Mouse (Mus musculus): Measurements from ENCODE around the gene Cul7. TPM values are rescaled to one million over a fixed set of nuclear protein-coding genes. Genes with fewer than 3 reads are reported as not detected.

Cul7 gene
- polyA plus RNA-seq, 1 experiment from 2014 or later, result 31.7 TPM

- DNase-seq (ENCODE audit: low spot score) (peak; percentile 89), ATAC-seq (ENCODE audit: insufficient read depth, low FRiP score, low TSS enrichment) (peak; percentile 88)
- peak within 1 kb of the TSS; percentile 90 for H3K4me2 ChIP-seq (ENCODE audit: low read depth)
- under 1% methylated on average over 43 of the region's 43 CpGs for WGBS
- no peaks in the 10 kb centered on the region for H3K27me3 ChIP-seq (ENCODE audit: control insufficient read depth, insufficient read depth, low read length)
- peaks cover 21% of the 10 kb centered on the region for H3K36me3 ChIP-seq (ENCODE audit: control insufficient read depth, insufficient read depth, low read length)
- peak within 1 kb of the TSS; percentile 55 for H3K9ac ChIP-seq (ENCODE audit: low read length)
- H3K9me3 ChIP-seq (ENCODE audit: control insufficient read depth, low read length), result no peaks in the 10 kb centered on the region
- H3K27ac ChIP-seq (ENCODE audit: low read depth, low read length), result 0 out of 2 replicates have a peak within 1 kb of the TSS, but pooled peaks have one; percentile 53
- peak within 1 kb of the TSS; percentile 77 for H3K4me3 ChIP-seq (ENCODE audit: low read depth, low read length)
- peaks cover 6% of the 10 kb centered on the region; the same call in 1 of the 2 replicates for H3K4me1 ChIP-seq (ENCODE audit: control insufficient read depth, insufficient read depth, low read length)
These were observed 23.9 kb downstream of the Cul7 start, which contains the start of gene Rrp36 for GRCm38 (mm10) chr17:46673850-46674529. Rrp36 (minus strand) TSS chr17:46674352.

DNA sequence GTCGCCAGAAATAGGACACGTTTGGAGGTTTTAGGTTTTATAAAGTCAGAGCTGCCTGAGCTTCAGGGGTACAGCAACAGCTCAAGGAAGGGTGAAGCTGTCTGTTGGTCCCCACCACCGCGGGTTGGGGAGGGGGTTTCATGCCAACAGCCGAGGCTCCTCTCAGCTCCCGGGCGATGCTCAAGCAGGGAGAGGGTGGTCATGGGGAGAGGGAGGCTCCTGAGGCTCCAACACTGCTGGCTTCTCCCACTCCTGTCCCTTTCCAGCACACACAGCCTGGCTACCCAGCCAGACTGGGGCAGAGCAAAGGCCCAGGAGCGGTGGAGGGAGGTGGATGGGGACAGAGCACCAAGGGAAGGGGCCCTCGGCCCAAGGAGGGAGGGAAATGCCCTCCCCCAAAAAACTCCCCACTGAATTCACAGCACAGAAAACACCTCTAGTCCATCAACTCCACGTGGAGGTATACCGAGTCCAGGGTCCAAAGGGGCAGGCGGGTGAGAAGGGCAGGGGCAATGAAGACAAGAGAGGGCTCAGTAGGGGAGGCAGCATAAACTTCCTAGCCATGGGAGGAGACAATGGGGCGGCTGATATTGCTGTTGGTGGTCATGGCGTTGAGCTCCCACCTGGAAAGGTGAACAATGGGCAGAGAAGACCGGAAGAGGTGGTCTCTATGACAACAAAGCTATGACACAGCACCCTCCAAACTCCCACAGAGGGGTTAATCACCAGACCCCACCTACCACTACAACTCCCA, 24.6 kb downstream of the Cul7 start:
- ATAC-seq (ENCODE audit: insufficient read depth, low FRiP score, low TSS enrichment), result peak; percentile 41
- 0 out of 2 replicates have a peak overlapping the region, but pooled peaks have one; percentile 45 for H3K27ac ChIP-seq (ENCODE audit: low read depth, low read length)
- DNase-seq (ENCODE audit: low spot score), result no peak
- no peaks in the 10 kb centered on the region for H3K27me3 ChIP-seq (ENCODE audit: control insufficient read depth, insufficient read depth, low read length)
- peaks cover 16% of the 10 kb centered on the region for H3K36me3 ChIP-seq (ENCODE audit: control insufficient read depth, insufficient read depth, low read length)
- 14% methylated on average over 15 of the region's 15 CpGs for WGBS
- H3K9ac ChIP-seq (ENCODE audit: low read length), result peak overlapping the region; percentile 55; the same call in 1 of the 2 replicates
- H3K4me1 ChIP-seq (ENCODE audit: control insufficient read depth, insufficient read depth, low read length), result peaks cover 6% of the 10 kb centered on the region; the same call in 1 of the 2 replicates
- no peaks in the 10 kb centered on the region for H3K9me3 ChIP-seq (ENCODE audit: control insufficient read depth, low read length)
- H3K4me3 ChIP-seq (ENCODE audit: low read depth, low read length), result peak overlapping the region; percentile 77
- H3K4me2 ChIP-seq (ENCODE audit: low read depth), result peak overlapping the region; percentile 90

DNA sequence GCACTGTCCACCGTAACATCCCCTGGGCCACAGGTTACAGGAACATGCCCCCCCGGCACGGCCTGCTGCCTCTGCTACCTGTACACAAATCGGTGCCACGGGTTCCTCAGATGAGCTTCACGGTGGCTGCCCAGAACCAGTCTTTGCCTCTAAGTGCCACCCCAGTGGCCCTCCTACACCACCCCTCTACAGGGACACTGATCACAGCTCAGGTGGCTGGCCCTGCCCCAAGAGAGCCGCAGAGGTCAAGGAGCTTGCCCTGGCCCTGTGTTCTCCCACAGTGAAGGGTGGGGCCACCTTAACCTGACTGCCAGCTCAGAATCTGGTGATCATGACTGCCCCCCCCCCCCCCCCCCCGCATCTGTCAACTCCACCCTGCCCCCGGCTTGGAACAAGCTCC, 28.3 kb downstream of the Cul7 start, which contains the start of gene Mea1:
Mea1 (plus strand) TSS at position 378 of the 400 bp plus-strand sequence.
- Histone ChIP-seq H3K27me3 (ENCODE audit: control insufficient read depth, insufficient read depth, low read length) (no peaks in the 10 kb centered on the region), H3K36me3 (ENCODE audit: control insufficient read depth, insufficient read depth, low read length) (peaks cover 14% of the 10 kb centered on the region), H3K4me3 (ENCODE audit: low read depth, low read length) (peak within 1 kb of the TSS; percentile 58), H3K4me2 (ENCODE audit: low read depth) (peak within 1 kb of the TSS; percentile 69), H3K9ac (ENCODE audit: low read length) (peak within 1 kb of the TSS; percentile 62), H3K9me3 (ENCODE audit: control insufficient read depth, low read length) (no peaks in the 10 kb centered on the region), H3K27ac (ENCODE audit: low read depth, low read length) (no peak within 1 kb of the TSS), H3K4me1 (ENCODE audit: control insufficient read depth, insufficient read depth, low read length) (peaks cover 10% of the 10 kb centered on the region)
- ATAC-seq (ENCODE audit: insufficient read depth, low FRiP score, low TSS enrichment) (no peak), DNase-seq (ENCODE audit: low spot score) (no peak)
- 89% methylated on average over 8 of the region's 9 CpGs for WGBS

DNA sequence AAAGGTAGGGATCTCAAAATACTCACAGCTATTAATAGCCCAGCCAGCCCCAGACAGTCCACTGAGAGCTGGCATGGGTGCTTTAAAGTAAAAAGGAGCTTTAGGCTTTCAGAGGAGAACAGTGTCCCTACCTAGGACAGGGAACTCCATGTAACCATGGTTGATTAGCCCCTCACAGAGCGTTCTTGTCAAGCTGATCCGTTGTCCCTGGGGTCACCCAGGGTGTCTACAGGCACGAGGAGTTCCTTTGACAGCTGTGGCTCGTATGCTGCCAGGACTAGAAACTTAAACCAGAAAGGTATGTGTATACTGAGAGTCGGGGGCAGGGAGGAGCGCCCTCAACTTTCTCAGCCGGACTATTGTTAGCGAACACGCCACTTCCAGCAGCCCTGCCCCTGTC, 28.8 kb downstream of the Cul7 start:
- ATAC-seq (ENCODE audit: insufficient read depth, low FRiP score, low TSS enrichment) (no peak), DNase-seq (ENCODE audit: low spot score) (no peak)
- Histone ChIP-seq H3K27me3 (ENCODE audit: control insufficient read depth, insufficient read depth, low read length) (no peaks in the 10 kb centered on the region), H3K4me2 (ENCODE audit: low read depth) (peak overlapping the region; percentile 69; the same call in 1 of the 2 replicates), H3K36me3 (ENCODE audit: control insufficient read depth, insufficient read depth, low read length) (peaks cover 18% of the 10 kb centered on the region), H3K4me3 (ENCODE audit: low read depth, low read length) (no peak overlapping the region), H3K4me1 (ENCODE audit: control insufficient read depth, insufficient read depth, low read length) (peaks cover 8% of the 10 kb centered on the region), H3K9ac (ENCODE audit: low read length) (no peak overlapping the region), H3K9me3 (ENCODE audit: control insufficient read depth, low read length) (no peaks in the 10 kb centered on the region), H3K27ac (ENCODE audit: low read depth, low read length) (no peak overlapping the region)
- WGBS, result 74% methylated on average over 9 of the region's 9 CpGs

DNA sequence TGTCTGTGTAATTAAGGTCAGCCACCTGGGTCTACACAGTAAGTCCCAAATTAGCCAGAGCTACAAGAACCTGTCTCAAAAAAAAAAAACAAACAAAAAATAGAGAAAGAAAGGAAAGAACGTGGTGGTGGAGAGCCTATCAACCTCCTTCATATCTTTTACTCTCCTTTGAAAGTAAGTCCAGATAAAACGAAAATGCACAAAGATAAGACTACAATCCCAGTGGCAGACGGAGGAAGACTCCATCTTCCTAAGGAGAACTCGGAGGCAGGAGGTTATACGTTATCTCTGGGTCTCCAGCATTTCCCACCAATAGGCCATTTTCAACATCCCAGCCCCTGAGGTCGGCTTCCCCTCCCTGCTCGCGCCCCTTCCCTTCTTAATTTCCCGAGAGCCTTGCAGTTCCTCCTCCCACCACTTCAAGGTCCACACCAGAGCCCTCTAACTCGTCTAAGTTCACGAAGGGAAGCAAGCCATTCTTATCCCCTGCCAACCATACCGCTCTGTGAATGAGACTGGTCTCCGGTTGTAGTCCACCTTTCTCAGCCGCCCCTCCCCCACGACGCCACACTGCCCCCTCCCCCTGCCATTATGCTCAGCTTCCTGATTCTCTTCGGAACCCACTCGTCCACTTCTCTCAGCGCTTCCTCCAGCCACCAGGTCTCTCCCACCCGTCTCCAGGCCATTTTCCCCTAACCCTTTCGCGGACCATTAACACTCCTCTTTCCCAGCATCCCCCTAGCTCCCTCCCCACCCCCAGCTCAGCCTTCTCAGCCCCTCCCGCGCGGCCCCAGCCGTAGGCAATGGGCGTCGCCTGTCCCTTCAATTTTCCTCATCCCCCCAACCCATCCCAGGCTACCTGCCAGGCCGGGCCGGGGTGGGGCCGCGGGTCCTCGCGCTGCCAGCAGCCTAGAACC, 30.0 kb downstream of the Cul7 start:
- H3K9me3 ChIP-seq (ENCODE audit: control insufficient read depth, low read length), result no peaks in the 10 kb centered on the region
- 2% methylated on average over 34 of the region's 34 CpGs for WGBS
- H3K9ac ChIP-seq (ENCODE audit: low read length), result peak overlapping the region; percentile 62
- ATAC-seq (ENCODE audit: insufficient read depth, low FRiP score, low TSS enrichment) (peak; percentile 4), DNase-seq (ENCODE audit: low spot score) (peak; percentile 64)
- peaks cover 24% of the 10 kb centered on the region for H3K36me3 ChIP-seq (ENCODE audit: control insufficient read depth, insufficient read depth, low read length)
- H3K27me3 ChIP-seq (ENCODE audit: control insufficient read depth, insufficient read depth, low read length), result no peaks in the 10 kb centered on the region
- H3K4me2 ChIP-seq (ENCODE audit: low read depth), result peak overlapping the region; percentile 69
- peak overlapping the region; percentile 58 for H3K4me3 ChIP-seq (ENCODE audit: low read depth, low read length)
- peaks cover 8% of the 10 kb centered on the region for H3K4me1 ChIP-seq (ENCODE audit: control insufficient read depth, insufficient read depth, low read length)
- H3K27ac ChIP-seq (ENCODE audit: low read depth, low read length), result peak overlapping the region; percentile 73

DNA sequence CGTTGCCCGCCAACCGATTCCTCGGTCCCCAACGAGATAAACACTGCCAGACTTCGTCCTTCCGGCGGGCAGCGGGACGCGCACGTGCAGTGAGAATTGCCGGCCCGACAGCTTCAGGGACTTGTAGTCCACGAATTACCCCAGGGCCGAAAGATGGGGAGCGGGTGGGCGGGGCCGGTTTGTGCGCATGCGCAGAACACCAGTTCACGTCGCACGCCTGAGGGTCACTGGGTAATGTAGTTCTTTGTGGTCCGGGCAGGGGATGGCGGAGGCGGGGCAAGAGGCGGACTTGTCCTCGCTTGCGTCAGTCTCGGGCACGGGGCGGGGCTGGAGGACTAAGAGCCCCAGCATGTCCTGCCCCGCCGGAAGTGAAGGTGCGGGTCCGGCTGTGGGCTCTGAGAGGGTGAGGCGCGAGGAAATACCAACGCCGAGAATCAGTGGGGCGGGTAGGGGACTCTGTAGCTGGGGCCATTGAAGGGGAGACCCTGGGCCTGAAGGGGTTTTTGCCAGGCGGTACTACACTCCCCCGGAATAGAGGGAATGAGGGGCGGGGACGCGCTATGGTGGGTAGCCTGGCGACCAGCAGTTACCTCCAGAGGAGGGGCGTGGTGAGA, 30.7 kb downstream of the Cul7 start, which contains the start of gene Klhdc3:
Klhdc3 (minus strand) TSS at position 155 of the 614 bp plus-strand sequence.
- peak within 1 kb of the TSS; percentile 73 for H3K27ac ChIP-seq (ENCODE audit: low read depth, low read length)
- H3K36me3 ChIP-seq (ENCODE audit: control insufficient read depth, insufficient read depth, low read length), result peaks cover 27% of the 10 kb centered on the region
- H3K9me3 ChIP-seq (ENCODE audit: control insufficient read depth, low read length), result no peaks in the 10 kb centered on the region
- H3K9ac ChIP-seq (ENCODE audit: low read length), result peak within 1 kb of the TSS; percentile 62
- ATAC-seq (ENCODE audit: insufficient read depth, low FRiP score, low TSS enrichment) (peak; percentile 95), DNase-seq (ENCODE audit: low spot score) (peak; percentile 100)
- peaks cover 8% of the 10 kb centered on the region for H3K4me1 ChIP-seq (ENCODE audit: control insufficient read depth, insufficient read depth, low read length)
- peak within 1 kb of the TSS; percentile 58 for H3K4me3 ChIP-seq (ENCODE audit: low read depth, low read length)
- under 1% methylated on average over 47 of the region's 49 CpGs for WGBS
- H3K27me3 ChIP-seq (ENCODE audit: control insufficient read depth, insufficient read depth, low read length), result no peaks in the 10 kb centered on the region
- peak within 1 kb of the TSS; percentile 87 for H3K4me2 ChIP-seq (ENCODE audit: low read depth)

GRCm38 (mm10) chr17:46681466-46682118, 31.5 kb downstream of the Cul7 start:
- peak overlapping the region; percentile 43; the same call in 1 of the 2 replicates for H3K9ac ChIP-seq (ENCODE audit: low read length)
- 30% methylated on average over 12 of the region's 12 CpGs for WGBS
- DNase-seq (ENCODE audit: low spot score) (no peak), ATAC-seq (ENCODE audit: insufficient read depth, low FRiP score, low TSS enrichment) (no peak)
- peaks cover 26% of the 10 kb centered on the region for H3K36me3 ChIP-seq (ENCODE audit: control insufficient read depth, insufficient read depth, low read length)
- no peaks in the 10 kb centered on the region for H3K9me3 ChIP-seq (ENCODE audit: control insufficient read depth, low read length)
- H3K4me1 ChIP-seq (ENCODE audit: control insufficient read depth, insufficient read depth, low read length), result peaks cover 8% of the 10 kb centered on the region
- peak overlapping the region; percentile 87 for H3K4me2 ChIP-seq (ENCODE audit: low read depth)
- peak overlapping the region; percentile 58 for H3K4me3 ChIP-seq (ENCODE audit: low read depth, low read length)
- no peaks in the 10 kb centered on the region for H3K27me3 ChIP-seq (ENCODE audit: control insufficient read depth, insufficient read depth, low read length)
- H3K27ac ChIP-seq (ENCODE audit: low read depth, low read length), result no peak overlapping the region
